Mouse (Mus musculus): ENCODE measurements at regions not wholly inside any gene's neighbourhood (a gene's known extent, or its start where the extent isn't known, plus 50 kb on each side); places are given as distances from the start of the nearest gene placed in this dataset.

DNA sequence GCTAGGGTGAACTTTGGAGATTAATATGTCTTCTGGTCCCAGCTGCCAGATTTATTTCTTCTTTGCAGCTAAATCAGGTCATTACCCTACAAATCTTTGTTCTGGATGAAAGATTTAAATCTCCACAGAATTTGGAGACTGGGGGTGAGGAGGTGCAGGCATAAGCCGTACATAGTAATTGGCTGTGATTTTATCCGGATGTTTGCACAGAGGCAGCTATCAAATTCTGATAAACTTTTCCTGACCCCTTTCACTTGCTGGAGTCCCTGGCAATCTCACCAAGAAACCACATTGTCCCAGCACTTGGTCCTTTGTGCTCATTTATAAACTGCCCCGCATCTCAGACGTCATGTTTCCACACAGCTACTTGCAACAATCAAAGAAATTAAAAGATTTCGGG lies 128.8 kb upstream of the Map3k7 start:
- no peak overlapping the region for H3K4me3 ChIP-seq (replicated peaks)
- peak; percentile 47; the same call in 1 of the 2 replicates for ATAC-seq (ENCODE audit: low FRiP score)
- no peaks in the 10 kb centered on the region for H3K9me3 ChIP-seq
- H3K4me1 ChIP-seq, result peaks cover 45% of the 10 kb centered on the region
- H3K4me2 ChIP-seq, result no peak overlapping the region
- H3K27me3 ChIP-seq, result peaks cover 7% of the 10 kb centered on the region; the same call in 1 of the 2 replicates
- WGBS, result 14% methylated on average over 5 of the region's 5 CpGs
- no peak overlapping the region for H3K27ac ChIP-seq
- no peaks in the 10 kb centered on the region for H3K36me3 ChIP-seq (replicated peaks)
- no peak overlapping the region for H3K9ac ChIP-seq

DNA sequence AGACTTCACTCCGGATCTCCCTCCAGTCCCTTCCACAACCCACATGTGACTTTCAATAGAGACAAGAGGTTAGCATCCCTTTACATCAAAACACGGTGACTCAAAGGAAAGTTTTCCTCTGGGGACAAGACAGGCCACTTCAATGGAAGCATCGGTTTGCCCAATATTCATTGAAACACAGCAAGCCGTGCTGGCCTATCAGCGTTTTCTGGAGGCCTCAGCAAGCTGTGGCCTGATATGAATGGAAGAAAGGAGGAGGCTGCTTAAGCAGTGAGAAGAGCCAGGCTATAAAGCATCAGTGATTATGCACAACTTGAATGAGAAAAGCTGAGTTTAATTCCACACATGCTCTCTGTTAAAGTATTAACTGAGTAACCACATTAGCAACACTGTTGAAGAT lies 125.3 kb upstream of the Map3k7 start:
- ATAC-seq (ENCODE audit: low FRiP score), result no peak
- Histone ChIP-seq H3K36me3 (replicated peaks) (no peaks in the 10 kb centered on the region), H3K4me1 (peaks cover 35% of the 10 kb centered on the region), H3K4me3 (replicated peaks) (no peak overlapping the region), H3K27me3 (0 out of 2 replicates have a peak, but pooled peaks cover 2% of the 10 kb centered on the region), H3K9ac (no peak overlapping the region), H3K9me3 (no peaks in the 10 kb centered on the region), H3K4me2 (no peak overlapping the region), H3K27ac (no peak overlapping the region)
- 44% methylated on average over 5 of the region's 5 CpGs for WGBS

DNA sequence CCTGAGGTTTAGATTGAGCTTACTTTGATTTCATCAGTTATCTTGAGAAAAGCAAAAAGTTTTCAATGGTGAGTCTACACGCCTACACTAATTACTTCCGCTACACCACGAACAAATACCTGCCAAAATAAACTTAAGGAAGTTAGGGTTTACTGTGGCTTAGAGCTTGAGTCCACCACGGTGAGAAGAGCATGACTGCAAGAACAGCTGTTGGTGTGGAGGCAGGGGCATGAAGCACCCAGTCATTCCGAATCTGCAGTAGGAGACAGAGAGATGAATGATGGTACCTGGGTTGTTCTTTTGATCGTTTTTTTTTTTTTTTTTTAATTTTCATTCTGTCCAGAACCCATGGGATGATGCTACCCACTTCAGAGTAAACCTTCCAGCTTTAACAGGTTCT lies 114.1 kb upstream of the Map3k7 start:
- Histone ChIP-seq H3K4me1 (no peaks in the 10 kb centered on the region), H3K9ac (no peak overlapping the region), H3K27me3 (no peaks in the 10 kb centered on the region), H3K4me2 (no peak overlapping the region), H3K36me3 (replicated peaks) (no peaks in the 10 kb centered on the region), H3K27ac (no peak overlapping the region), H3K4me3 (replicated peaks) (no peak overlapping the region), H3K9me3 (no peaks in the 10 kb centered on the region)
- WGBS, result 84% methylated on average over 6 of the region's 6 CpGs
- no peak for ATAC-seq (ENCODE audit: low FRiP score)

DNA sequence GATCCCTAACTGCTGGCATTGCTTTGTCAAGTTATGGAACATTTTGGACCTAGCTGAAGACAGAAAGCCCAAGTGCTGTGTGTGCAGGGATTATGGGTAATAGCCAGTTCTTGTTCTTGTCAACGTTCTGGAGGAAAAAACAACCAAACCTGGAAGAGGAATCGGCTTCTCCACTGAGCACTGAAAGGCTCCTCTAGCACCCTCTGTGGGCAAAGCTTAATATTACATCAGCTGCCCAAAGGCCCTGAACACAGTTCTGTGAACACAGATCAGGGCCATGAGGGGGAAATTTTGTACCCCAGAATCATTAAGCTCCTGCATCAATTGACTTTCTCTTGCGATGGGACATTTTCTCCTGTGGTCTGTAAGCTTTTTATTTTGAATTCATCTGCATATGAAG lies 112.9 kb upstream of the Map3k7 start:
- ATAC-seq (ENCODE audit: low FRiP score), result no peak
- no peak overlapping the region for H3K9ac ChIP-seq
- H3K27me3 ChIP-seq, result no peaks in the 10 kb centered on the region
- no peaks in the 10 kb centered on the region for H3K36me3 ChIP-seq (replicated peaks)
- no peaks in the 10 kb centered on the region for H3K9me3 ChIP-seq
- H3K27ac ChIP-seq, result no peak overlapping the region
- 53% methylated on average over 3 of the region's 3 CpGs for WGBS
- no peaks in the 10 kb centered on the region for H3K4me1 ChIP-seq
- H3K4me2 ChIP-seq, result no peak overlapping the region
- H3K4me3 ChIP-seq (replicated peaks), result no peak overlapping the region

DNA sequence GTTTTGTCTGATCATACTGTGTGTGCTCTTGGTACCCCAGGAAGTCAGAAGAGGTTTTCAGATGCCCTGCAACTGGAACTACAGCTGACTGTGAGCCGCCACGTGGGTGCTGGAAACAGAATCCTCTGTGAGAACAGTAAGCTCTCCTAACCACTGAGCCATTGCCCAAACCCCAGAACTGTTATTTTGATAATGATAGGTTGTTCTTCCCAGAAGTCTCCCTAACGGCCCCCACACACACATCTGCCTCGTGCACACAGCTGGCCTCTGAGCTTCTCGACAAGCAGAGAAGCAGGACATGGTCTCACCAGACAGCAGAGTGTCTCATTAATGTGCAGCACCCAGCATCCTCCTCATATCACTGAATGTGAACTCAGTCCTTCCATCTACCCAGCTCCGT lies 110.0 kb upstream of the Map3k7 start:
- no peak overlapping the region for H3K9ac ChIP-seq
- H3K4me3 ChIP-seq (replicated peaks), result no peak overlapping the region
- H3K27ac ChIP-seq, result no peak overlapping the region
- H3K9me3 ChIP-seq, result no peaks in the 10 kb centered on the region
- H3K36me3 ChIP-seq (replicated peaks), result no peaks in the 10 kb centered on the region
- WGBS, result 82% methylated on average over 6 of the region's 6 CpGs
- H3K27me3 ChIP-seq, result no peaks in the 10 kb centered on the region
- ATAC-seq (ENCODE audit: low FRiP score), result no peak
- no peaks in the 10 kb centered on the region for H3K4me1 ChIP-seq
- H3K4me2 ChIP-seq, result no peak overlapping the region

DNA sequence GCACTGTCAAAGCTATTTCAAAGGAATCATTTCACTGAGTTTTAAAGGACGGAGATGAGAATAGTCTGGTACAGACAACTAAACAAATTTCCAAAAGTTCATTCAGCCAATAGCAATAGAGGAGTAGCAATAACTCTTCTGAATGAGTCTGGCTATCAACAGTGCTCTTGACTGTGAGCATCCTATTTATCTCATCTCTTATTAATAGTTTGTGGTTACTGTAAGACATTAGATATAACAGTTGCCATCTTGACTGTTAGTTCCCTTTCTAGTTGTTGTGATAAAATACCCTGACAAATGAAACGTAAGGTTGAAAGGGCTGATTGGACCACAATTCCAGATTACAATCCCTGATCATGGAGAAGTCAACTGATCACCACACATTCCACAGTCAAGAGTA lies 103.5 kb upstream of the Map3k7 start:
- Histone ChIP-seq H3K4me1 (no peaks in the 10 kb centered on the region), H3K4me3 (replicated peaks) (no peak overlapping the region), H3K4me2 (no peak overlapping the region), H3K27ac (no peak overlapping the region), H3K9ac (no peak overlapping the region), H3K9me3 (no peaks in the 10 kb centered on the region), H3K27me3 (no peaks in the 10 kb centered on the region), H3K36me3 (replicated peaks) (no peaks in the 10 kb centered on the region)
- 88% methylated on average over 2 of the region's 2 CpGs for WGBS
- ATAC-seq (ENCODE audit: low FRiP score), result no peak

DNA sequence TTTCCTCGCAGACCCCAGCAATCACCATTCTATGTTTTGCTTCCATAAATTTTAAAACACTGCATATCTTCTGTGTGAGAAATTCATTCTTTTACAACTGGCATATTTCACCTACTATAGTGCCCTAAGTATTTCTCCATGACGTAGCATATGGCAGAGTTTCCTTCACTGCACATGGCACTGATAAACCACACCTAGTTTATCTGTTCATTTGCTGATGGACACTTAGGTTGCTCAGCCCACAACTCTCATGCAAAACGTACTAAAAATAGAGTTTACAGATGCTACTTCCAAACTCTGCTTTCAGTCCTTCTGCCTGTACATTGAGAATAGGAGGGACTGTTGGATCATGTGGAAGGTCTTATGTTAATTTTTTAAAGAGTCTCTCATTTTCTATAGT lies 102.7 kb upstream of the Map3k7 start:
- 85% methylated on average over 3 of the region's 3 CpGs for WGBS
- Histone ChIP-seq H3K27me3 (no peaks in the 10 kb centered on the region), H3K4me1 (no peaks in the 10 kb centered on the region), H3K9me3 (no peaks in the 10 kb centered on the region), H3K4me3 (replicated peaks) (no peak overlapping the region), H3K4me2 (no peak overlapping the region), H3K9ac (no peak overlapping the region), H3K27ac (no peak overlapping the region), H3K36me3 (replicated peaks) (no peaks in the 10 kb centered on the region)
- ATAC-seq (ENCODE audit: low FRiP score), result no peak

DNA sequence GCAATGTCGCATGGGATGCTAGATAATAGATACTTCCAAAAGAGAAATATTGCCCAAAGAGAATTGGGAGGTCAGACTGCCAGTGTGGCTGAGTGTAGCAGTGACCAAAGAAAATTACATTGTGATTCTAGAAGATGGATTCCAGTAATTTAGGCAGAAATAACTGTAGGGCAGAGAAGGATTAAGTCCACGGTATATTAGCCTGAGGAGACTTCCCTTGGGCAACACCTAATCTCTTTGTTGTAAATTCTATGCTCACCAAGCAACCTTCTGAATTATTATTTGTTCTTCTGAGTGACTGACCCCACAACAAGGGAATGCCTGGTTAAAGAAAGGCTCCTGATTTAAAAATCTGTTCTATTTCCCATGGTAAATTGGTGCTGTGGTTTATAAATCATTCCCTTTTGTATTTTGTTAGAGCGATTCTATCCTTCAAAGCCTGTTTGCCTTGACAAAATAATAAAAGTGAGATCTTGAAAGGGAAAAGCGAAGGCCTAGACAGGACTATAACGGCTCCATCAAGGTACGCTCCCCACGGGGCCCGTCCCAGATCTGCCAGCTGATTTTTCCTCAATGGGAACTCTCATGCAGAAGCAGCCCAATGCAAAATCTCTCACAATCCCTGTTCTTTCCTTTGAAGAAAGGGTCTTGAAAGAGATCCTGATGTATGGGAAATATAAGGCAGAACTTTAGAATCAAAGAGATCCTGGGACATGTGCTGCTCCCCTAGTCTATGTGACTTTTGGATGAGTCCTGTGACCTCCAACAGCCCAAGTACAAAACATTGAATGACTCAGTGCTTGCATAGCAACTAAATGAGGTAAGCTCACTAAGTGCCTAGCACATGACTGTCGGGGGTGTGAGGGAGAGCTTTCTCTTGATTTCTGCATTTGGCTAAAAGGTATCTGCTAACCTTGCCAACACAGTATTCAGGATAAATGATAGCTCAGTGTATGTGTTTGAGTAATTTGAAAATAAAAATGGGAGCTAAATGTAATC lies 90.6 kb upstream of the Map3k7 start:
- H3K27ac ChIP-seq, result no peak overlapping the region
- H3K27me3 ChIP-seq, result no peaks in the 10 kb centered on the region
- H3K4me3 ChIP-seq (replicated peaks), result no peak overlapping the region
- ATAC-seq (ENCODE audit: low FRiP score), result no peak
- 35% methylated on average over 9 of the region's 9 CpGs for WGBS
- H3K9ac ChIP-seq, result no peak overlapping the region
- H3K36me3 ChIP-seq (replicated peaks), result no peaks in the 10 kb centered on the region
- peaks cover 20% of the 10 kb centered on the region for H3K4me1 ChIP-seq
- H3K9me3 ChIP-seq, result no peaks in the 10 kb centered on the region
- no peak overlapping the region for H3K4me2 ChIP-seq

DNA sequence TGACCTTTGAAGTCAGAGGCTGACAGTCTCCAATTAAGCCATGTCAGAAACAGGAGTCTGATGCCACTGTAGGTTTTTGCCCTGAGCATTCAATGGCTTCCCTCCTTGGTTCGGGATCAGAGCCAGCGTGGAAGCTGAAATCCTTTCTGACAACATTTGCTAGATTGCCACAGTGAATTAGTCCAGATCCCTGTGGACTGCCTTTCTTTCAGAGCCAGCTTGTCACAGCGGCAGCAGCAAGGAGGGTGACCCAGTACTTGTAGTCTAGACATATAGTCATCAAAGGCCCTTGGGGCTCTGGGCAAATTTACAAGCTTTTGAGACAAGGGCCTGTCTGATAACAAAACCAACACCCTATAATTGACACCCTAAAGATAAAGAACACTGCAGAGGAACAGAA lies 86.5 kb upstream of the Map3k7 start:
- Histone ChIP-seq H3K4me1 (peaks cover 40% of the 10 kb centered on the region), H3K36me3 (replicated peaks) (no peaks in the 10 kb centered on the region), H3K4me3 (replicated peaks) (no peak overlapping the region), H3K9ac (no peak overlapping the region), H3K27me3 (no peaks in the 10 kb centered on the region), H3K9me3 (no peaks in the 10 kb centered on the region), H3K27ac (no peak overlapping the region), H3K4me2 (no peak overlapping the region)
- no peak for ATAC-seq (ENCODE audit: low FRiP score)
- 45% methylated on average over 3 of the region's 3 CpGs for WGBS

DNA sequence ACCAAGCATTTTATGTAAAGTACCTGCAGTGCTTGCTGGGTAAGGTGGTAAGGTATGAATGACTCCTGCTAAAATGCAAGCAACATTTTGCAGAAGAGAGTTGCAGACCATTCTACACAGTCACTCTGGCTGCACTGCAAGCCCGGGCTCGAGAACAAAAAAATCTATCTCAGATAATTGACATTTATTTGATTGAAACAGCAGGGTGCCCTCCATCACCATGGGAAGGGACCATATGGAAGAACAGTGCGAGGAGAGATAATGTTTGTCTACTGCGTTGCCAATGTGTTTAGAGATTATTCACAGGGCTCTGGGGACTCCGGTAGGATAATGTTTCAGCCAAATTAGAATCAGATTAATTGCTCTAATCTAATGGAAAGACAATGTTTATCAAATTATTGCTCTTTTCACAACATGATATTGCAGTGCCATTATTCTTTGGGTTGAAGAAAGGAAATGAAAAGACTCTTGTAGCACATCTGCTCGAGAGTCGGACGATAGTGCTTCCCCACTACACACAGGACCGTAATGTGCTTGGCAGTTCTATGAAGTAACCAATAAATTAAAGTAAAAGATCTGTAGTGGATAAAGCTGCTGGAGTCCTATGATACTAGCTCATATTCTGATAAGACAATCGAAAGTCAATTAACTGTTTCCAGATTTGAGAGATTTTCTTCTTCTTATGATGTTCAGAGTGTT lies 85.3 kb upstream of the Map3k7 start:
- H3K27ac ChIP-seq, result no peak overlapping the region
- no peak overlapping the region for H3K9ac ChIP-seq
- WGBS, result 32% methylated on average over 10 of the region's 10 CpGs
- ATAC-seq (ENCODE audit: low FRiP score), result peak; percentile 71
- no peaks in the 10 kb centered on the region for H3K9me3 ChIP-seq
- H3K27me3 ChIP-seq, result no peaks in the 10 kb centered on the region
- no peak overlapping the region for H3K4me2 ChIP-seq
- no peaks in the 10 kb centered on the region for H3K36me3 ChIP-seq (replicated peaks)
- peaks cover 30% of the 10 kb centered on the region for H3K4me1 ChIP-seq
- H3K4me3 ChIP-seq (replicated peaks), result no peak overlapping the region

DNA sequence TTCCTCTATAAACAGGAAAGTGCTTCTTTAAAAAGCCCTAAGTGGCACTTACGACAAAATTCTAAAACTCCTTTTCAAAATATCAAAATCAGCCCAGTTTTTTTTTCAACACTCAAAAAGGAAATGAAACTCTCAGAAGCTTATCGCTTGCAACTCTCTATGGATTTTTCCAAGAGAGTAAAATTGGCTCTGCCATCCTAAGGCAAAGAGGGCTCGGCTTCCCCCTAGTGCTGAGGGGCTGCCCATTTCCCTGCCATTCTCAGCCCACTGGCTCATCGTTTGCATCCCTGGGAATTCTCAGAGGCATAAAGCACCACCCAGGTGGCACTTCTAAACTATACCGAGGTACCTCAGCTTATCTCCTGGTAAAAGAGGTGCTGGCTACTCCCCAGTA lies 84.7 kb upstream of the Map3k7 start:
- peaks cover 29% of the 10 kb centered on the region for H3K4me1 ChIP-seq
- H3K27me3 ChIP-seq, result no peaks in the 10 kb centered on the region
- no peaks in the 10 kb centered on the region for H3K9me3 ChIP-seq
- H3K9ac ChIP-seq, result no peak overlapping the region
- H3K4me2 ChIP-seq, result no peak overlapping the region
- H3K36me3 ChIP-seq (replicated peaks), result no peaks in the 10 kb centered on the region
- H3K27ac ChIP-seq, result peak overlapping the region; percentile 42; the same call in 1 of the 2 replicates
- H3K4me3 ChIP-seq (replicated peaks), result no peak overlapping the region
- 50% methylated on average over 5 of the region's 5 CpGs for WGBS
- ATAC-seq (ENCODE audit: low FRiP score), result no peak

DNA sequence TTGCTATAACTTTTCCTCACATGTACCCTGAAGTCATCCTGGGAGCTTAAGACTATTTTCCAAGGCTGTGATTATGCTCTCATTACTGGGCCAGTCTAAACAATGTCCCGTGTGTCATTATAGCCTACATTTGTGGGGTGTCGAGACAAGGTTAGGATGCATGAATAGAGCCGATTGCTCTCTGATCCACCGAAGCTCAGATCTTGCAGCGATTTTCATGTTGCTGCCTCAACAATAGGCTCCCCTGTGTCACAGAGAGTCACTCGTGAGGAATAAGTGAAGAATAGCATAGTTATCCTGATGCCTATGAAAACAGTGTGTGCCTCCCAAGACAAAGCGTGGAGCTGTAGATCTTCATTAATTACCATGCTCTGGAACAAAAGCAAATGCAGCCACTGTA lies 83.7 kb upstream of the Map3k7 start:
- H3K4me1 ChIP-seq, result peaks cover 29% of the 10 kb centered on the region
- H3K4me2 ChIP-seq, result peak overlapping the region; percentile 37
- H3K4me3 ChIP-seq (replicated peaks), result no peak overlapping the region
- whole genome bisulfite sequencing, result 9% methylated on average over 7 of the region's 7 CpGs
- peak; percentile 67 for ATAC-seq (ENCODE audit: low FRiP score)
- no peaks in the 10 kb centered on the region for H3K36me3 ChIP-seq (replicated peaks)
- no peaks in the 10 kb centered on the region for H3K9me3 ChIP-seq
- no peaks in the 10 kb centered on the region for H3K27me3 ChIP-seq
- H3K27ac ChIP-seq, result no peak overlapping the region
- no peak overlapping the region for H3K9ac ChIP-seq
